Mouse (Mus musculus) liver, embryonic 13.5 days (tissue): ENCODE data around the gene Aldh1l1. TPM values are rescaled to one million over a fixed set of nuclear protein-coding genes. Genes with fewer than 3 reads are reported as not detected.
A peak's percentile ranks its signal among the peaks of the same experiment; 100 is the strongest.

Experiments used
- ATAC-seq: fragments of 200-750 bp; cut with Nextera tagmentation; 2 replicates; pipeline ENCODE4 v1.8.0; 2017; ENCODE audit warnings: low read depth, mild to moderate bottlenecking, moderate number of reproducible peaks, moderate library complexity
- DNase-seq: peaks from one replicate; pipeline ENCODE4 v3.0.0; 2022
- H3K27ac ChIP-seq: fragments of 300-500 bp; sonication (generic); 2 replicates; pipeline ENCODE4 v1.5.1; 2015; ENCODE audit warnings: moderate library complexity, mild to moderate bottlenecking, inconsistent platforms
- H3K27me3 ChIP-seq: fragments of 300-500 bp; sonication (generic); 2 replicates; pipeline ENCODE4 v1.6.1; 2015; ENCODE audit warnings: mild to moderate bottlenecking, inconsistent platforms
- H3K36me3 ChIP-seq: fragments of 300-500 bp; sonication (generic); 2 replicates; pipeline ENCODE4 v1.6.1; 2015; ENCODE audit warnings: mild to moderate bottlenecking, inconsistent platforms
- H3K4me1 ChIP-seq: fragments of 300-500 bp; sonication (generic); replicated peaks from 2 replicates; pipeline ENCODE4 v1.6.1; 2015; ENCODE audit warnings: inconsistent platforms
- H3K4me2 ChIP-seq: fragments of 300-500 bp; sonication (generic); 2 replicates; pipeline ENCODE4 v1.6.1; 2015; ENCODE audit warnings: inconsistent platforms, mild to moderate bottlenecking, moderate library complexity
- H3K4me3 ChIP-seq: fragments of 300-500 bp; sonication (generic); replicated peaks from 2 replicates; pipeline ENCODE4 v1.5.1; 2015; ENCODE audit warnings: mild to moderate bottlenecking, inconsistent platforms
- H3K9ac ChIP-seq: fragments of 300-500 bp; sonication (generic); 2 replicates; pipeline ENCODE4 v1.6.1; 2015; ENCODE audit warnings: mild to moderate bottlenecking, inconsistent platforms
- H3K9me3 ChIP-seq: fragments of 300-500 bp; sonication (generic); replicated peaks from 2 replicates; pipeline ENCODE4 v1.6.1; 2016; ENCODE audit warnings: inconsistent platforms
- WGBS: fragments of 180-500 bp; shearing (Covaris S2); methylation state at CpG from one replicate; pipeline ENCODE4 v1.1.7; 2015; ENCODE audit not compliant: insufficient replicate concordance; 5-methylcytosine and 5-hydroxymethylcytosine counted together
- polyA plus RNA-seq: library from polyadenylated mRNA; unstranded; fragments of >200 nt; fragmentation: Nextera tagmentation; extraction: Ambion mirVana; gene quantifications from 2 replicates; pipeline ENCODE4 v1.2.1, GENCODE M21; 2015

The Aldh1l1 gene
- polyA plus RNA-seq, 1 experiment from 2014 or later = 12.3 TPM

DNA sequence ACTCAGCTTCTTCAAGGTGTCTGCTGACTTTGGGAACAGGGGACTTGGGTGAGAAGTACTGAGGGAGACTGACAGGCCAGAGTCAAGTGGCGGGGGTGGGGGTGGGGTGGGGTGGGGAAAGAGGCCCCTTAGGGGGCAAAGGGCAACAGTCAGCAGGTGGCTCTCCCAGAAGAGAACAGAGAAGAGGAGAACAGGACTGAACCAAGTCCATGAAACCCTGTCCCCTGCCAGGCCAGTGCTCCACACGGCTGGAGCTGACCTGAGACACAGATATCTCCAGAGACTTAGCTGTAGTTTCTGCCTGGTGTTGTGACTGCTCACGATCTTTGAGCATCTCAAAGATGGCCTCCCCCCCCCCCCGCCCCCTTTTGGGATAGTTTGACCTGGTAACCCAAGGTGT lies 163.1 kb downstream of the Aldh1l1 start:
- WGBS = 62% methylated on average over 4 of the region's 4 CpGs
- Histone ChIP-seq H3K4me1 (peaks cover 8% of the 10 kb centered on the region), H3K27ac (no peak overlapping the region), H3K9me3 (no peaks in the 10 kb centered on the region), H3K4me3 (no peak overlapping the region), H3K9ac (no peak overlapping the region), H3K4me2 (no peak overlapping the region), H3K36me3 (peaks cover 20% of the 10 kb centered on the region), H3K27me3 (no peaks in the 10 kb centered on the region)
- no peak for DNase-seq
- 0 out of 2 replicates have a peak, but pooled peaks have one; percentile 15 for ATAC-seq

Other genes with a start within 250 kb of the Aldh1l1 start
- gene Vmn1r54, start 240.1 kb upstream of the Aldh1l1 start, polyA plus RNA-seq = not detected in 2 replicates
- not detected in 2 replicates for gene BC048671, start 185.2 kb upstream of the Aldh1l1 start, polyA plus RNA-seq
- gene Chst13, start 161.2 kb upstream of the Aldh1l1 start, polyA plus RNA-seq = 16.9 and 17.2 TPM in 2 replicates
- gene Uroc1, start 153.1 kb upstream of the Aldh1l1 start, polyA plus RNA-seq = 6.3 and 7.9 TPM in 2 replicates
- 2.6 and 2.7 TPM in 2 replicates for gene Zxdc, start 116.9 kb upstream of the Aldh1l1 start, polyA plus RNA-seq
- gene Cfap100, start 57.6 kb upstream of the Aldh1l1 start, polyA plus RNA-seq = 0.22 TPM in 1 of 2 replicates, not detected in the other
- 7.8 and 9.1 TPM in 2 replicates for gene Klf15, start 23.9 kb upstream of the Aldh1l1 start, polyA plus RNA-seq
- gene Slc41a3, start 118.3 kb downstream of the Aldh1l1 start, polyA plus RNA-seq = 32.2 and 34.8 TPM in 2 replicates